Mouse (Mus musculus): ENCODE measurements around the gene Mid1ip1.

Mid1ip1 gene

DNA sequence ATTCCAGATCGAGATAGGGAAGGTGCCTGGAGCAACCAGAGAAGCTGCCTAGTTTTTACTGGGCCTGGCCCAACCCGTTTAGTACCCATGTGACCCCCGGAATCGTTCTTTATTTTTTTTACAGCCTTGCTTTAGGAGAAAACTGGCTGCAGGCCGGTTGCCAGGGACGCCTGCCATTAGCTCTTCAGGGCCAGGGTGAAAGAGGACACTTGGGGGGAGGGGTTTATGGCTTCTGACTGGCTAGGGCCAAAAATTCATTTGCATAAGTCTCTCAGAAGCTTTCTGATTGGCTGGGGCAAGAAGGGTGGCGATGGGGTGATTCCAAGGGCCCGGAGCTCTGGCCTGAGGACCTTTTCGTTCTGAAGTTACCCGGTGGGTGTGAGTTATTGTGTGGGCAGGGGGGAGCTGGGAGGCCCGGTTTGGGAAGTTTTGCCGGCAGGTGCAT is at the start of gene Mid1ip1:
Mid1ip1 (plus strand) TSS at position 318 of the 445 bp plus-strand sequence.
- peak; percentile 68 for DNase-seq (ENCODE audit: extremely low spot score, low spot score)

DNA sequence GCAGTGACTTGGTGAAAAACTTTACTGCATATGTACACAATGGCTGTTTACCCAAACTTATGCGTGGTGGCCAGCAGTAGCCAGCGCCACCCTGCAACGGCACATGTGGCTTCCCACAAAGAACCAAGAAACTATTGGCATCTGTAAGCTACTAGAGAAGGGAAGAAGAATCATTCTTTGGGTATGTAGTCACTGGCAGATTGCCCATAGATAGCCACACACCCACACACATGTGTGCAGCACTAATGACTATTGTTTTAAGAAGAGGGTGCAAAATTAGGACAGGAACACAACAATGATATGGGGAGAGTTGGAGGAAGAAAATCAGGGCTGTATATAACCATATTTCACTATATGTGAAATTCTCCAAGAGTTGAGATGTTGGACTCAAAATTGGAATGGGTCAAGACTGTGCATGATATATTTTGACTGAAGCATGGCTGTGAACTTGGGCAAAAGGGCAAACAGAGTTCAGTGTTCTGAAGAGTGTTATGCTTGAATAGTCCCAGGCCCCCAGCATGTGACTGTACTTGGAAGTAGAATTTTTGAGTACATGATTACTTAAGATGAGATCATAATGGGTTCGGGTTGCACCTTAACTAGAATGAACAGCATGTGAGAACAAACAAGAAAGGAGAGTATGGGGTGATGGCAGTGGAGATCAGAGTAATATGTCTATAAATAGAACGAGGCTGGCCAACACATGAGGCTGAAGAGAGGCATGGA is 20.2 kb upstream of the Mid1ip1 start:
- no peak for DNase-seq (ENCODE audit: extremely low spot score, low spot score)

DNA sequence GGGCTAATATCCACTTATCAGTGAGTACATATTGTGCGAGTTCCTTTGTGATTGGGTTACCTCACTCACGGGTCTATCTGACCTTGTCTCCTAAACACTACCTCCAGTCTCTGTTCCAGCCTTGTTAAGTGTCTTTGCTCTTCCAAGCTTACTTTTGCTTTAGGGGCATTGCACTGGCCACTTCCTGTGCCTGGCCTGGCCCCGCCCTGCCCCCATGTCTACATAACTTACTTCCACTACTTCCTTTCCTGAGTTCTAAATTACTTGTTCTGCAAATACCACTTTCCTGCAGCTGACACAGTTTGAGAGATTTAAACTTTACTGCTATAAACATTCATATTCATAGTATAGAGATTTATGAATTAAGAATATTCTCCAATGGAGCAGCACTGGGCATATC is 8.1 kb upstream of the Mid1ip1 start:
- no peak for DNase-seq (ENCODE audit: extremely low spot score, low spot score)

DNA sequence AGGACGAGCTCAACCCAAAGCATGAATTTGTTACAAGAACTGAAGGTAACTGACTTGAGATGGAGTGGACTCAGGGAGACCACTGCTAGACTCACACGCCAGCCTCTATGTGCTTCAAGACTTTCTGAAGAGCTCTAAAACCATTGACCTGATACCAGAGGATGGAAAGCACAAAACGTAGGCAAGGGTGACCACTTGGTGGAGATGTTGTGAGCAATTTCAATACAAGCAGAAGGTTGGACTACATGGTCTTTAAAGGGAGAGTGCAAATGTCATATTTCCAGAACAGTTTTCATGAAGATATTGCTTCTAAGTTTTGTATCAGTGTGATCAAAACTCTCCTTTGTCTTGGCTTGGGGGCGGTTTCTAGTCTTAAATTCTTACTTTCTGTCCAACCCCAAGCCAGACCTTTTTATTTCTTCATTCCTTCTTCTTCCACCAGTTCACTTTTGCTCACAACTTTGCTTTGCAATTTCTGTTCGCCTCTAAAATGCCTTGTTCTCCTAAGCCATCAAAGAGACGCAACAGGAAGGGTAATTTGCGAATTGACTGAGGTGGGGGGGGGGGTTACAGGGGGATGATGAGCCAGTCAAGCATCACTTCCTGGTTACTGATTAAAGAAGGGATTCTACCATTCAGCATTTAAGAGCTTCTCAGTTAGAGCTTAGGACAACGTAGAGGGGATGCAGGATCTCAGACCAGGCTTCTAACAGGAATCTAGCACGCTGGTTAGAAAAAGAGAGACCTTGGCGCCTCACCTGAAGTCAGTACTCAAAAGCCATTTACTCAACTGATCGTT is 775 bp upstream of the Mid1ip1 start:
- no peak for DNase-seq (ENCODE audit: extremely low spot score, low spot score)

DNA sequence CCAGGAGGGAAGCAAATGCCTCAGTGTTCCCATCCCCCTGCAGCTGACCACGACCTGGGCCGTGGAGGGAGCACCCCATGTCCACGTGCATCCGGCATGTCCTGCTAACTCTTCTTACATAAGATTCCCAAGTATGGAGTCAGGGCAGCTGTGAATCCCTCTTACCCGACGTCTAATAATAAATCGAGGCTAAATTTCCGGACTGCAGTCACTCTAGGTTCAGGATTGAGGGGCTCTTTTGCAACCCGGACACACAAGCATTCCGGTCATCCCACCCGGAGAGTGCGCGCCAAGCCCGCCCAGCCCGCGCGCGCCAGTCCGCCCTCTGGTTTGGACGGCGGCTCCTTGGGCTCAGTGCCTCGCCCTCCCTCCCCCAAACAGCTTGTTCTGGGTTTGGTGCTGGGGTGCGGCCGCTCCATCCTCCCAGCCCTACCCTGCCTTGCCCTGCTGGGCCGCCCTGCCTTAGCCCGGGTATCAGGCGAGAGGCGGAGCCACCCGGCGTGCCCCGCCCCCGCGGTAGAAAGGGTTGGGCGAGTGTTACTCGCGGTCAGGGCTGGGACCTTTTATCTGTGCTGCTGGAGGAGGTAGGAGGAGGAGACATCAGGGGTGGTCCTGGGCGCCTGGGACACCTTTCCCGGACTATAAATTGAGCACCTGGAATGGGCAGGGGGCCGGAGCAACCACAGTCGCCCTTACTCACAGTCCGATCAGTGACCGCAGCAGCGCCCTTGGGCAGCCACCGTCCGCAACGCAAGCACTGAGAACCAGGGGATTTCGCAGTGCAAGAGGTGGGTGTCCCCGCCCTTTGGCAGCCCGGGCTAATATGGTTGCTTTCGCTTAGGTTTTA is 2.3 kb downstream of the Mid1ip1 start:
- DNase-seq (ENCODE audit: extremely low spot score, low spot score): peak; percentile 71

DNA sequence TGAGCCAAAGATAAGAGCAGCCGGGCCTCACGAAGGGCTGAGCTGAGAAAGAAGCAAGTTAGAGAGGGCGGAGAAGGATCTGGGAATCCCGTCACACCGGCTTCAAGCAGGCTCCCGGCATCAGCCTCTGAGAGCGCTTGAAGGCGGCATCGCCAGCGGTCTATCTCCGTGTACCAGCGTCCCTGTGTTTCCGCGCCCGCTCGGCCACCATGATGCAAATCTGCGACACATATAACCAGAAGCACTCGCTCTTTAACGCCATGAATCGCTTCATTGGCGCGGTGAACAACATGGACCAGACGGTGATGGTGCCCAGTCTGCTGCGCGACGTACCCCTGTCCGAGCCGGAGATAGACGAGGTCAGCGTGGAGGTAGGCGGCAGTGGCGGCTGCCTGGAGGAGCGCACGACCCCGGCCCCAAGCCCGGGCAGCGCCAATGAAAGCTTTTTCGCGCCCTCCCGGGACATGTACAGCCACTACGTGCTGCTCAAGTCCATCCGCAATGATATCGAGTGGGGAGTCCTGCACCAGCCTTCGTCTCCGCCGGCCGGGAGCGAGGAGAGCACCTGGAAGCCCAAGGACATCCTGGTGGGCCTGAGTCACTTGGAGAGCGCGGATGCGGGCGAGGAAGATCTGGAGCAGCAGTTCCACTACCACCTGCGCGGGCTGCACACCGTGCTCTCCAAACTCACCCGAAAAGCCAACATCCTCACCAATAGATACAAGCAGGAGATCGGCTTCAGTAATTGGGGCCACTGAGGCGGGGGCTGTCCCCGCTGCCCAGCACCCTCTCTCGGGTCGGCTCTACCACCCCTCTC is 3.4 kb downstream of the Mid1ip1 start:
- peak; percentile 42 for DNase-seq (ENCODE audit: extremely low spot score, low spot score)

DNA sequence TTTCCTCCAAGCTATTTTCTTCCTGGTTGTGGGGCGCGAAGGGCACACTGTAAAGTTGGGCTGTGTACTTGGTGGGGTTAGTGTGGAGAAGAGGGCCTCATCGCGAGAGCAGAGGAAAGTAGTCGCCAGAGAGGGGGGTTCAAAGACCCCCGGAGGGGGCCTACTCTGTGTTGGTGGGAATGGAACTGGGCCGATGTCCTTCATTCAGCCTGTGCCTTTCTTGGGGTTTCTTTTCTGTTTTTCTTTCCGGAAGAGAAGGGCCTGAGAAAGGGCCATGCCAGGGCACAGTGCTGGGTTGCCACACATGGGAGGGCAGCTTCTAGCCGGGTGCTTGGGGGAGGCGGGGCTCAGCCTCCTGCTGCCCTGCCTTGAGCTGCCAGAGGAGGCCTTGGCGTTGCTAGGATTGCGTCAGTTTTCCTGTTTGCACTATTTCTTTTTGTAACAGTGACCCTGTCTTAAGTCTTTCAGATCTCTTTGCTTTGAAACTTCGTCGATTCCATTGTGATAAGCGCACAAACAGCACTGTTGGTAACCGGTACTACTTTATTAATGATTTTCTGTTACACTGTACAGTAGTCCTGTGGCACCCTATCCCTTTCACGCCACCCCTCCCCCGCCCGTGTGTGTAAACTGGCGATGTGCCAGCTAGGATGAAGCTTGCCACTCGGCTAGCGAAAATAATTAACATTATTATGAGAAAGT is 4.2 kb downstream of the Mid1ip1 start:
- DNase-seq (ENCODE audit: extremely low spot score, low spot score): peak; percentile 26

DNA sequence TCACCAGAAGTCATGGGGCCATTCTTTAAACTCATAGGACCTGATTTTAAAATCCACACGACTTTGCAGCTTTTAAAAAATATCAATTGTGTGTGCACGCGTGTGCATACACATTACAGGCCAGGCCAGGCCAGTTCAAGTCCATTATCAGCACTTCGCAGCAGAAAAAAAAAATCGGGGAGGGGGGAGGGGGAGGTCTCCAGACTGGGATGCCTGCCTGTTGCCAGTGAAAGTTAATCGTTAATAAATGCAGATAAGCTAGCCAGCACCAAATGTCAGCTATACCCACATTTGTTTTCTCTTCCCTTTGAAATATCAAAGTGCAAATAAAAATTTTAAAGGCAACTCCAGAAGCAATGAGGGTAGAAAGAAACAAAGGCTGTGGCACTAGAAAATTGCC is 5.6 kb downstream of the Mid1ip1 start:
- no peak for DNase-seq (ENCODE audit: extremely low spot score, low spot score)

DNA sequence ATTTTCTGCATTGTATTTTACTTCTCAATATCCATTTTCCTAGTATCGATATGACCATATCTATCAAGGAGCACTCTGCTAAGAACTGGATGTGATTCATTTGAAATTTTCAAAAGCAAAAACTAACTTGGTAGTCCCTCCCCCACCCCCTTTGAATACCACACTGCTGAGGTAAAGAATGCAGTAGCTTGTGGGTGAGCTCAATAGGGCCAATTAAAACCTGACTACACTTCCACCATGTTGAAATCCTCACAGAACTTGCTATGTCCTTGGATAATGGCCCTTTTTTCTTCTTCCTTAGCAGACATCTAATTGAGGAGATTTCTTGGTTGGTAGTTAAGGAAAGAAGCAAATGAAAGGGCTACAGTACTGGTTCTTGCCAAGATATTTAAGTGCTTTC is 9.8 kb downstream of the Mid1ip1 start:
- no peak for DNase-seq (ENCODE audit: extremely low spot score, low spot score)

DNA sequence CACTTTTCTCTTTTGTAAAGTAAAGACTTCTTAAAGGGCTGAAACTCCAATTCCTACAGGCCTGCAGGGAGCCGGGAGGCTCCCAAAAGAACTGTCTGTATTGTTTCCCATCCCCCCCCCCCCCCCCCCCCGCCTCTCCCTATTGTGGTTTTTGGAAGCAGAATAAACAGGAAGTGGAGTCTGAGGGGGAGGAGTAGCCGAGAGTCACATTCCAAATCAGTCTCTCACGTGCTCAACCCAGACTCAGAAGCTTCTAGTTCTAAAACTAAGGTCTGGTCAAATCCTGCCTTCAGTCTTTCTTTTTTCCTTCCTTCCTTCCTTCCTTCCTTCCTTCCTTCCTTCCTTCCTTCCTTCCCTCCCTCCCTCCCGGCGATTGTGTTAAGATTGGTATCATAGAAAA is 14.7 kb downstream of the Mid1ip1 start:
- no peak for DNase-seq (ENCODE audit: extremely low spot score, low spot score)

DNA sequence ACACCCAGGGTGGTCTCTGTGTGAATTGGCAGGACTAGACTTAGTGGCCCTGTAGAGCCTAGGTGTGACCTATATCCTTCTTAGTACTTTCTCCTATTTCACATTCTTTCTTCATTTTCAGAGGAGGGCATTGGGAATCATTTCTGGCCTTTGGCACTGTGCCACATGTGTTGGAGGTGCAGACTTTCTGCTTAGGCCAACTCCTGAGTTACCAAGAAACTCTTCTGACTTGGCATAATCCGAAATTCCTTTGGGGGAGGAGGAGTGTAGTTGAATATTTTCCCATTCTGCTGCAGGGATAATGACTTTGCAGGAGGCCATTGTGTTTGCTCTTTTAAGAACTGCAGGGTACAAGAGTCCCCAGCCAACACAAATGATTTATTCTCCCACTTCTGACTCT is 19.6 kb downstream of the Mid1ip1 start:
- no peak for DNase-seq (ENCODE audit: extremely low spot score, low spot score)

DNA sequence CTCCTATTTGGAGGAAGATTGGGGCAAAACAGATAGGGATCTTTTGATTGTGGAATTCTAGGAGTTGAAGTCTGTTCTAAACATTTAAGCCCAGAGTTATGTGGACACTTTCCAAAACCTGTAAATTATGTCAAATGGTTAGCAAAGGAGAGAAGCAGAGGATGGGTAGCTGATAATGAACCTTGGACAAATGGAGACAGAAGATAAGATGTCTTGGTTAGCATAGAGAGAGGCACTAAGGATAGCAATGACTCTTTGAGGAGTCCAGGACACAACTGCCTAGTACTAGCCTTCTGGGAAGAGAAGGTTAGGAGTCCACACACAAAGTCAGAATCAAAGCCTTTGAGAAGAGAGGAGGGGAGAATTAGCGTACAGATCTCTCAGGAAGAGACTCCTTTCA is 20.1 kb downstream of the Mid1ip1 start:
- no peak for DNase-seq (ENCODE audit: extremely low spot score, low spot score)

DNA sequence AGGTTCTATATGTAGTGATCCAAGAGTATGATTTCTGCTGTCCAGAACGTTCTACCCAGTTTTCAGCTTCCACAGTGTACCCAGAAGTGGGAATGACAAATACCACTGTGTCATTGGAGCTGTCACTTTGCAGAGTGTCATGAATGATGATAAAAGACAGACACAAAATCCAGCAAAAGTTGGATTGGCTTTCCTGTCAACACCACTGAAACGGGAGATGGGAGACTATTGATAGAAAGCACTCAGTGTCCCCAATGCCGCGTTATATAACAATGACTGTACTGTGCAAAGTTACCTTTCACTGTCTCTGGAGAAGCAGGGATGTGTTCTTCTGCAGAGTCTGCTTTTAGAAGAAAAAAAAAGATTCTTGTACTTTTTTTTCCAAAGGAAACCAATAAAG is 44.1 kb downstream of the Mid1ip1 start:
- DNase-seq (ENCODE audit: extremely low spot score, low spot score): no peak

DNA sequence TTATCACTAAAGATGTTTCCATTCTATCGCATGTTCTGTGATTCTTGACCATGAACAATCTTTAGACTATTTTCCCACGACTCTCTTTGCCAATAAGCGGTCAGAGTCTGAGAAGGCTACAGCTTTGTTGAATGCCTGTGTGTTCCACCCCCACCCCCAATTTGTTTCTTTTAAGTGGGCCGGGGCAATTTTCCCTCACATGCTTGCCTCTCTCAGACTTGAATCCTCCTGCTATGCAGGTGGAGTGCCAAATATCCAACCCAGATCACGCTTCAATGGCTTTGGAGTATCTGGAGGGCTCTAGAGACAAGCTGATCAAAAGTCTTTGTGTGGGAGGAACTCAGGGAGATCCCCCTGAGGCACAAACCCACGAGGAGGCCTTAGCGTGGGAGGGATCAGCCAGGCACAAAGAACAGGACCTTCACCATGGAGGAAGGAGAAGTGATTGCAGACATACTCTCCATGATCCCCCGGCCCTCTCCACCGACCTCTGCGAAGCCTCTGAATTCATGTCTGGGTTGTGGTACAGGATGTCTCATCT is 48.7 kb downstream of the Mid1ip1 start:
- no peak for DNase-seq (ENCODE audit: extremely low spot score, low spot score)

Measured in neural tube, embryonic 10.5 days (tissue).